In the genomic region with DNA sequence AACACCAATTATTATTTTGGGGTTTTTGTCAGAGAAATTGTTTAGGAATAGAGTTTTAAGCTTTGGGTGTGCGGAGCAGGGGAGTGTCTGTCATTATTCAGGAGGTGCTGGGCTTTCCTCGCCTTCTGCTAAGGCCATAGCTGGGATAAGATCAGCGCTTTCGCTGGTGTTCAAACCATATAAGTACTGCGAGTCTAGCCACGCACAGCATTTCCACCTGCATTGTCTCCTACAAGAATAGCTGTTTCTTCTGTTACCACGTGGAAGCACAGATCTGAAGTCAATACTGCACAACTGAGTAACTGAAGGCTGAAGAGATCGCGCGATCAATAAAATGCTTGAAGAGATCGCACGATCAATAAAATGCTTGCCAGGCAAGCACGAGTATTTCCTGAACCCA, we compare ENCODE assay signal across 12 mouse cellular contexts. TPM values are rescaled to one million over a fixed set of nuclear protein-coding genes. Genes with fewer than 3 reads are reported as not detected.
DNase-seq lines count a peak whose midpoint lies in the region; ATAC-seq and TF ChIP-seq lines count a peak whose summit lies in the region.
"Had no signal": no experiment of that assay in that cellular context is flagged by ENCODE, and none has a peak within 500 bp of the region (broad histone marks: within the 10 kb centered on the region; RNA-seq: fewer than 3 reads in every experiment).

No protein-coding gene starts in this region.

- no peaks in the 10 kb centered on the region for H3K27me3 ChIP-seq in heart, embryonic 11.5 days (ENCODE audit: control insufficient read depth, insufficient read depth, low read length)
- no peaks in the 10 kb centered on the region for H3K27me3 ChIP-seq in midbrain, embryonic 12.5 days
- no peaks in the 10 kb centered on the region for H3K27me3 ChIP-seq in midbrain, embryonic 11.5 days (ENCODE audit: control insufficient read depth, insufficient read depth, low read length)
- no peaks in the 10 kb centered on the region for H3K27me3 ChIP-seq in embryonic facial prominence, embryonic 14.5 days (replicated peaks; ENCODE audit: control insufficient read depth, insufficient read depth, low read length)
- H3K27me3 ChIP-seq in liver, embryonic 14.5 days (ENCODE audit: control insufficient read depth, insufficient read depth, low read length) = no peaks in the 10 kb centered on the region
- H3K27me3 ChIP-seq: neural tube, embryonic 12.5 days had no signal

- H3K4me1 ChIP-seq in heart, embryonic 11.5 days (ENCODE audit: control insufficient read depth, insufficient read depth, low read length) = peaks cover 10% of the 10 kb centered on the region
- H3K4me1 ChIP-seq in midbrain, embryonic 12.5 days = no peaks in the 10 kb centered on the region
- no peaks in the 10 kb centered on the region for H3K4me1 ChIP-seq in midbrain, embryonic 11.5 days (ENCODE audit: control insufficient read depth, insufficient read depth, low read length)
- H3K4me1 ChIP-seq in embryonic facial prominence, embryonic 14.5 days (ENCODE audit: control insufficient read depth, insufficient read depth, low read length) = peaks cover 9% of the 10 kb centered on the region; the same call in 1 of the 2 replicates
- peaks cover 13 to 21% of the 10 kb centered on the region in 2 experiments for H3K4me1 ChIP-seq in liver, embryonic 14.5 days (replicated peaks; ENCODE audit: control insufficient read depth in 2 of 2, insufficient read depth in 2 of 2, low read length in 1 of 2)
- H3K4me1 ChIP-seq: neural tube, embryonic 12.5 days had no signal

- no peak for DNase-seq in heart, postnatal 25 days (ENCODE audit: low spot score)
- no peak for DNase-seq in midbrain, embryonic 11.5 days (ENCODE audit: low spot score, missing footprints)
- no peak for DNase-seq in embryonic facial prominence, embryonic 14.5 days (ENCODE audit: low spot score)
- no peak for DNase-seq in liver, embryonic 14.5 days (ENCODE audit: low read depth in 3 of 3, low spot score in 3 of 3)
- DNase-seq in natural killer cell, adult 2 months (ENCODE audit: low spot score in 2 of 2) = no peak
- no peak for DNase-seq in adrenal gland, adult 8-10 months

- no peaks in the 10 kb centered on the region for H3K36me3 ChIP-seq in heart, embryonic 11.5 days (ENCODE audit: control insufficient read depth, insufficient read depth, low read length)
- H3K36me3 ChIP-seq in midbrain, embryonic 12.5 days = no peaks in the 10 kb centered on the region
- H3K36me3 ChIP-seq in midbrain, embryonic 11.5 days (ENCODE audit: control insufficient read depth, insufficient read depth, low read length) = no peaks in the 10 kb centered on the region
- H3K36me3 ChIP-seq in embryonic facial prominence, embryonic 14.5 days (ENCODE audit: control insufficient read depth, insufficient read depth, low read length) = no peaks in the 10 kb centered on the region
- H3K36me3 ChIP-seq in liver, embryonic 14.5 days (replicated peaks; ENCODE audit: control insufficient read depth, insufficient read depth, low read depth) = no peaks in the 10 kb centered on the region
- H3K36me3 ChIP-seq: neural tube, embryonic 12.5 days had no signal

- H3K9ac ChIP-seq in heart, embryonic 11.5 days (ENCODE audit: low read depth, low read length) = peak overlapping the region; percentile 13; the same call in 1 of the 2 replicates
- no peak overlapping the region for H3K9ac ChIP-seq in midbrain, embryonic 12.5 days (replicated peaks)
- no peak overlapping the region for H3K9ac ChIP-seq in midbrain, embryonic 11.5 days (ENCODE audit: low read length)
- H3K9ac ChIP-seq in embryonic facial prominence, embryonic 14.5 days (ENCODE audit: low read depth, low read length) = peak overlapping the region; percentile 39; the same call in 1 of the 2 replicates
- H3K9ac ChIP-seq in liver, embryonic 14.5 days (replicated peaks) = peak overlapping the region; percentile 10; the same call in 1 of the 2 replicates
- H3K9ac ChIP-seq: neural tube, embryonic 12.5 days had no signal

- ATAC-seq in heart, embryonic 11.5 days (replicated peaks; ENCODE audit: insufficient number of reproducible peaks, low FRiP score, low TSS enrichment) = no peak
- ATAC-seq in midbrain, embryonic 12.5 days (ENCODE audit: low FRiP score, low read depth) = no peak
- ATAC-seq in midbrain, embryonic 11.5 days (ENCODE audit: low FRiP score) = no peak
- ATAC-seq in embryonic facial prominence, embryonic 14.5 days (ENCODE audit: low read depth) = no peak
- ATAC-seq in liver, embryonic 14.5 days (ENCODE audit: insufficient read depth) = peak; percentile 49; the same call in 1 of the 2 replicates

- no peak overlapping the region for H3K4me3 ChIP-seq in heart, embryonic 11.5 days (ENCODE audit: low read depth, low read length)
- H3K4me3 ChIP-seq in midbrain, embryonic 12.5 days = no peak overlapping the region
- H3K4me3 ChIP-seq in midbrain, embryonic 11.5 days (ENCODE audit: low read depth, low read length) = no peak overlapping the region
- H3K4me3 ChIP-seq in embryonic facial prominence, embryonic 14.5 days (ENCODE audit: low read depth, low read length) = no peak overlapping the region
- H3K4me3 ChIP-seq in liver, embryonic 14.5 days (ENCODE audit: insufficient read depth in 1 of 2, low read depth in 2 of 2, low read length in 2 of 2) = no peak overlapping the region
- H3K4me3 ChIP-seq: neural tube, embryonic 12.5 days had no signal

- H3K27ac ChIP-seq in heart, embryonic 11.5 days (ENCODE audit: low read depth, low read length) = peak overlapping the region; percentile 75
- H3K27ac ChIP-seq in midbrain, embryonic 12.5 days (replicated peaks) = peak overlapping the region; percentile 4; the same call in 1 of the 2 replicates
- H3K27ac ChIP-seq in midbrain, embryonic 11.5 days (ENCODE audit: low read depth, low read length) = no peak overlapping the region
- peak overlapping the region; percentile 65 for H3K27ac ChIP-seq in embryonic facial prominence, embryonic 14.5 days (replicated peaks; ENCODE audit: low read depth, low read length)
- H3K27ac ChIP-seq in liver, embryonic 14.5 days = peak overlapping the region; percentile 46
- H3K27ac ChIP-seq: neural tube, embryonic 12.5 days had no signal

- no peak for TF ChIP-seq EP300 in liver, embryonic 14.5 days (IDR thresholded peaks at IDR 0.05; ENCODE audit: low read depth)

- no peaks in the 10 kb centered on the region for H3K9me3 ChIP-seq in heart, embryonic 11.5 days (replicated peaks; ENCODE audit: control insufficient read depth, low read length)
- H3K9me3 ChIP-seq in midbrain, embryonic 12.5 days = no peaks in the 10 kb centered on the region
- H3K9me3 ChIP-seq in midbrain, embryonic 11.5 days (ENCODE audit: control insufficient read depth, low read length) = no peaks in the 10 kb centered on the region
- H3K9me3 ChIP-seq in embryonic facial prominence, embryonic 14.5 days (ENCODE audit: control insufficient read depth, low read length) = no peaks in the 10 kb centered on the region
- H3K9me3 ChIP-seq in liver, embryonic 14.5 days (ENCODE audit: control insufficient read depth, low read length) = no peaks in the 10 kb centered on the region
- H3K9me3 ChIP-seq: neural tube, embryonic 12.5 days had no signal

- TF ChIP-seq CTCF in liver, embryonic 14.5 days (IDR thresholded peaks at IDR 0.05; ENCODE audit: low read depth) = no peak

- 75% methylated on average over 13 of the region's 13 CpGs for WGBS in heart, embryonic 11.5 days (ENCODE audit: insufficient replicate concordance)
- WGBS in midbrain, embryonic 12.5 days = 87% methylated on average over 13 of the region's 13 CpGs
- 84% methylated on average over 13 of the region's 13 CpGs for WGBS in midbrain, embryonic 11.5 days
- 81% methylated on average over 13 of the region's 13 CpGs for whole genome bisulfite sequencing in embryonic facial prominence, embryonic 14.5 days
- WGBS in liver, embryonic 14.5 days (ENCODE audit: insufficient replicate concordance) = 52% methylated on average over 13 of the region's 13 CpGs

- peak overlapping the region; percentile 46 for H3K4me2 ChIP-seq in heart, embryonic 11.5 days
- H3K4me2 ChIP-seq in midbrain, embryonic 12.5 days (replicated peaks) = no peak overlapping the region
- no peak overlapping the region for H3K4me2 ChIP-seq in midbrain, embryonic 11.5 days
- peak overlapping the region; percentile 45 for H3K4me2 ChIP-seq in embryonic facial prominence, embryonic 14.5 days (ENCODE audit: low read depth, low read length)
- H3K4me2 ChIP-seq in liver, embryonic 14.5 days (ENCODE audit: low read depth) = peak overlapping the region; percentile 45

- intact Hi-C loops in heart, postnatal 25 days (cut with DNase I) = no loop called here

RNA-seq across cellular contexts. Expression of gene Pde6h, which starts 7.6 kb away (rescaled TPM):
- polyA plus RNA-seq in heart, embryonic 11.5 days (2014; fragmentation: Nextera tagmentation; extraction: Ambion mirVana) = 0.43 TPM in 1 of 2 replicates, not detected in the other
- total RNA-seq in heart, postnatal 25 days (2021) = not detected
- not detected in 2 replicates for polyA plus RNA-seq in midbrain, embryonic 12.5 days (2016; fragmentation: Nextera tagmentation; extraction: Ambion mirVana)
- not detected in 2 replicates for polyA plus RNA-seq in midbrain, embryonic 11.5 days (2014; fragmentation: Nextera tagmentation; extraction: Ambion mirVana)
- not detected in 2 replicates for polyA plus RNA-seq in embryonic facial prominence, embryonic 14.5 days (2014; fragmentation: Nextera tagmentation; extraction: Ambion mirVana)
- 0.01 TPM in 1 of 2 replicates, not detected in the other for polyA plus RNA-seq in liver, embryonic 14.5 days (2012; rRNA removed)
- polyA plus RNA-seq in liver, embryonic 14.5 days (2014; fragmentation: Nextera tagmentation; extraction: Ambion mirVana) = not detected in 2 replicates
- total RNA-seq in adrenal gland, adult 8-10 months (2022) = under 1 TPM in 1 of 4 experiments, not detected in 3; 0.14 TPM
- total RNA-seq: adrenal gland, adult 18-20 months; common myeloid progenitor, adult 5-6 weeks had no signal
- polyA plus RNA-seq: neural tube, embryonic 12.5 days had no signal

RNA-seq across cellular contexts. Expression of gene Erp27, which starts 9.3 kb away (rescaled TPM):
- polyA plus RNA-seq in heart, embryonic 11.5 days (2014; fragmentation: Nextera tagmentation; extraction: Ambion mirVana) = 1.3 and 1.5 TPM in 2 replicates
- total RNA-seq in heart, postnatal 25 days (2021) = not detected
- not detected in 2 replicates for polyA plus RNA-seq in midbrain, embryonic 12.5 days (2016; fragmentation: Nextera tagmentation; extraction: Ambion mirVana)
- not detected in 2 replicates for polyA plus RNA-seq in midbrain, embryonic 11.5 days (2014; fragmentation: Nextera tagmentation; extraction: Ambion mirVana)
- polyA plus RNA-seq in embryonic facial prominence, embryonic 14.5 days (2014; fragmentation: Nextera tagmentation; extraction: Ambion mirVana) = 0.20 and 0.22 TPM in 2 replicates
- 0.06 and 0.08 TPM in 2 replicates for polyA plus RNA-seq in liver, embryonic 14.5 days (2012; rRNA removed)
- polyA plus RNA-seq in liver, embryonic 14.5 days (2014; fragmentation: Nextera tagmentation; extraction: Ambion mirVana) = 0.09 TPM in 1 of 2 replicates, not detected in the other
- under 1 TPM in 1 of 4 experiments, not detected in 3; 0.28 TPM for total RNA-seq in adrenal gland, adult 8-10 months (2022)
- total RNA-seq: adrenal gland, adult 18-20 months; left cerebral cortex, postnatal 25 days had no signal
- polyA plus RNA-seq: neural tube, embryonic 12.5 days had no signal

RNA-seq across cellular contexts. Expression of gene Arhgdib, which starts 10.5 kb away (rescaled TPM):
- 115 and 128 TPM in 2 replicates for polyA plus RNA-seq in heart, embryonic 11.5 days (2014; fragmentation: Nextera tagmentation; extraction: Ambion mirVana)
- 10 to 100 TPM; 26.5 to 27.8 TPM for total RNA-seq in heart, postnatal 25 days (2021)
- 17.9 and 23.1 TPM in 2 replicates for polyA plus RNA-seq in midbrain, embryonic 12.5 days (2016; fragmentation: Nextera tagmentation; extraction: Ambion mirVana)
- 26.3 and 26.4 TPM in 2 replicates for polyA plus RNA-seq in midbrain, embryonic 11.5 days (2014; fragmentation: Nextera tagmentation; extraction: Ambion mirVana)
- polyA plus RNA-seq in embryonic facial prominence, embryonic 14.5 days (2014; fragmentation: Nextera tagmentation; extraction: Ambion mirVana) = 117 and 118 TPM in 2 replicates
- polyA plus RNA-seq in liver, embryonic 14.5 days (2012; rRNA removed) = 79.4 and 84.5 TPM in 2 replicates
- polyA plus RNA-seq in liver, embryonic 14.5 days (2014; fragmentation: Nextera tagmentation; extraction: Ambion mirVana) = 108 and 122 TPM in 2 replicates
- 10 to 100 TPM; 20.7 to 30.5 (median 28.0) TPM for total RNA-seq in adrenal gland, adult 8-10 months (2022)

RNA-seq across cellular contexts. Expression of gene Mgp, which starts 55.6 kb away (rescaled TPM):
- polyA plus RNA-seq in heart, embryonic 11.5 days (2014; fragmentation: Nextera tagmentation; extraction: Ambion mirVana) = 73.6 and 75.1 TPM in 2 replicates
- total RNA-seq in heart, postnatal 25 days (2021) = 100 to 1,000 TPM; 365 to 487 TPM
- 7.2 and 10.9 TPM in 2 replicates for polyA plus RNA-seq in midbrain, embryonic 12.5 days (2016; fragmentation: Nextera tagmentation; extraction: Ambion mirVana)
- 1.6 and 2.4 TPM in 2 replicates for polyA plus RNA-seq in midbrain, embryonic 11.5 days (2014; fragmentation: Nextera tagmentation; extraction: Ambion mirVana)
- 321 and 362 TPM in 2 replicates for polyA plus RNA-seq in embryonic facial prominence, embryonic 14.5 days (2014; fragmentation: Nextera tagmentation; extraction: Ambion mirVana)
- 0.88 and 1.6 TPM in 2 replicates for polyA plus RNA-seq in liver, embryonic 14.5 days (2012; rRNA removed)
- 0.96 and 1.2 TPM in 2 replicates for polyA plus RNA-seq in liver, embryonic 14.5 days (2014; fragmentation: Nextera tagmentation; extraction: Ambion mirVana)
- 100 to 1,000 TPM; 174 to 284 (median 210) TPM for total RNA-seq in adrenal gland, adult 8-10 months (2022)
- total RNA-seq: common myeloid progenitor, adult 5-6 weeks had no signal

Comparison
In these comparisons a context has a peak if more than half of its experiments do, and no peak if none do; other contexts are left out.
1. H3K4me2 ChIP-seq: peak in heart, embryonic 11.5 days (single experiment), embryonic facial prominence, embryonic 14.5 days (single experiment) and liver, embryonic 14.5 days (single experiment); none in midbrain, embryonic 12.5 days (single experiment) and midbrain, embryonic 11.5 days (single experiment).
2. H3K9ac ChIP-seq: peak in heart, embryonic 11.5 days (single experiment), embryonic facial prominence, embryonic 14.5 days (single experiment) and liver, embryonic 14.5 days (single experiment); none in midbrain, embryonic 12.5 days (single experiment) and midbrain, embryonic 11.5 days (single experiment).